Mouse (Mus musculus): ENCODE results near the gene Msh4.

GRCm38 (mm10) chr3:153948176-153948575 is 42.2 kb upstream of the Msh4 start:
- TF ChIP-seq CTCF (IDR thresholded peaks at IDR 0.05; ENCODE audit: insufficient read depth, low read depth, low read length), result no peak
- TF ChIP-seq POLR2A (IDR thresholded peaks at IDR 0.05; ENCODE audit: insufficient read depth, low read depth, low read length), result no peak

Measured in olfactory bulb, adult 2 months (tissue).